Mouse (Mus musculus): Measurements from ENCODE around the gene Slc13a3. TPM values are rescaled to one million over a fixed set of nuclear protein-coding genes. Genes with fewer than 3 reads are reported as not detected.
A peak's percentile ranks its signal among the peaks of the same experiment; 100 is the strongest.
"Not testable (repeated sequence)": the region's sequence is repeated elsewhere in the genome, so short reads cannot be mapped to it uniquely, and the experiment has no call there.

The Slc13a3 gene
- polyA plus RNA-seq (2012; rRNA removed), result 4.7 and 5.1 TPM in 2 replicates

- peak; percentile 30 for DNase-seq (ENCODE audit: low read depth)
- no peak for TF ChIP-seq CTCF (IDR thresholded peaks at IDR 0.05; ENCODE audit: borderline replicate concordance, extremely low read depth, insufficient read depth, insufficient read length)
- no peak for TF ChIP-seq POLR2A (IDR thresholded peaks at IDR 0.05; ENCODE audit: borderline replicate concordance, extremely low read depth, insufficient read depth, insufficient read length, poor library complexity, severe bottlenecking)
Measured at GRCm38 (mm10) chr2:165473003-165473402, at the start of gene Slc13a3. TSS of gene Slc13a3 (minus strand) at chr2:165473230.

- TF ChIP-seq CTCF (IDR thresholded peaks at IDR 0.05; ENCODE audit: borderline replicate concordance, extremely low read depth, insufficient read depth, insufficient read length) (no peak), POLR2A (IDR thresholded peaks at IDR 0.05; ENCODE audit: borderline replicate concordance, extremely low read depth, insufficient read depth, insufficient read length, poor library complexity, severe bottlenecking) (no peak)
- no peak for DNase-seq (ENCODE audit: low read depth)
Measured at GRCm38 (mm10) chr2:165515178-165515728, 42.2 kb upstream of the Slc13a3 start.

GRCm38 (mm10) chr2:165512870-165513600, 40.0 kb upstream of the Slc13a3 start:
- DNase-seq (ENCODE audit: low read depth), result peak; percentile 53
- TF ChIP-seq CTCF (IDR thresholded peaks at IDR 0.05; ENCODE audit: borderline replicate concordance, extremely low read depth, insufficient read depth, insufficient read length), result no peak
- no peak for TF ChIP-seq POLR2A (IDR thresholded peaks at IDR 0.05; ENCODE audit: borderline replicate concordance, extremely low read depth, insufficient read depth, insufficient read length, poor library complexity, severe bottlenecking)

GRCm38 (mm10) chr2:165512426-165512825, 39.4 kb upstream of the Slc13a3 start:
- TF ChIP-seq POLR2A (IDR thresholded peaks at IDR 0.05; ENCODE audit: borderline replicate concordance, extremely low read depth, insufficient read depth, insufficient read length, poor library complexity, severe bottlenecking) (no peak), CTCF (IDR thresholded peaks at IDR 0.05; ENCODE audit: borderline replicate concordance, extremely low read depth, insufficient read depth, insufficient read length) (no peak)
- no peak for DNase-seq (ENCODE audit: low read depth)

GRCm38 (mm10) chr2:165511530-165511929, 38.5 kb upstream of the Slc13a3 start:
- DNase-seq (ENCODE audit: low read depth), result not testable (repeated sequence)

- not testable (repeated sequence) for DNase-seq (ENCODE audit: low read depth)
Measured at GRCm38 (mm10) chr2:165510914-165511458, 38.0 kb upstream of the Slc13a3 start.

GRCm38 (mm10) chr2:165510466-165510865, 37.4 kb upstream of the Slc13a3 start:
- DNase-seq (ENCODE audit: low read depth), result no peak
- TF ChIP-seq CTCF (IDR thresholded peaks at IDR 0.05; ENCODE audit: borderline replicate concordance, extremely low read depth, insufficient read depth, insufficient read length), result no peak
- TF ChIP-seq POLR2A (IDR thresholded peaks at IDR 0.05; ENCODE audit: borderline replicate concordance, extremely low read depth, insufficient read depth, insufficient read length, poor library complexity, severe bottlenecking), result no peak

- TF ChIP-seq CTCF (IDR thresholded peaks at IDR 0.05; ENCODE audit: borderline replicate concordance, extremely low read depth, insufficient read depth, insufficient read length) (no peak), POLR2A (IDR thresholded peaks at IDR 0.05; ENCODE audit: borderline replicate concordance, extremely low read depth, insufficient read depth, insufficient read length, poor library complexity, severe bottlenecking) (no peak)
- no peak for DNase-seq (ENCODE audit: low read depth)
Measured at GRCm38 (mm10) chr2:165509686-165510085, 36.7 kb upstream of the Slc13a3 start.

GRCm38 (mm10) chr2:165503259-165504203, 30.5 kb upstream of the Slc13a3 start, which contains the start of gene Slc2a10:
TSS of gene Slc2a10 (plus strand) at chr2:165503787.
- TF ChIP-seq POLR2A (IDR thresholded peaks at IDR 0.05; ENCODE audit: borderline replicate concordance, extremely low read depth, insufficient read depth, insufficient read length, poor library complexity, severe bottlenecking) (no peak), CTCF (IDR thresholded peaks at IDR 0.05; ENCODE audit: borderline replicate concordance, extremely low read depth, insufficient read depth, insufficient read length) (no peak)
- DNase-seq (ENCODE audit: low read depth), result peak; percentile 79

- DNase-seq (ENCODE audit: low read depth), result no peak
- no peak for TF ChIP-seq POLR2A (IDR thresholded peaks at IDR 0.05; ENCODE audit: borderline replicate concordance, extremely low read depth, insufficient read depth, insufficient read length, poor library complexity, severe bottlenecking)
- no peak for TF ChIP-seq CTCF (IDR thresholded peaks at IDR 0.05; ENCODE audit: borderline replicate concordance, extremely low read depth, insufficient read depth, insufficient read length)
Measured at GRCm38 (mm10) chr2:165498816-165499215, 25.8 kb upstream of the Slc13a3 start.

- no peak for DNase-seq (ENCODE audit: low read depth)
- TF ChIP-seq POLR2A (IDR thresholded peaks at IDR 0.05; ENCODE audit: borderline replicate concordance, extremely low read depth, insufficient read depth, insufficient read length, poor library complexity, severe bottlenecking) (no peak), CTCF (IDR thresholded peaks at IDR 0.05; ENCODE audit: borderline replicate concordance, extremely low read depth, insufficient read depth, insufficient read length) (no peak)
Measured at GRCm38 (mm10) chr2:165497706-165498275, 24.8 kb upstream of the Slc13a3 start.
